Mouse (Mus musculus) liver, adult (tissue): ENCODE results near the gene Cox10.

Source experiments
- GATA4 ChIP-seq: IDR thresholded peaks from 2 replicates; pipeline ENCODE4 v1.6.1; 2014; ENCODE audit warnings: mild to moderate bottlenecking, low read length; ENCODE audit not compliant: insufficient replicate concordance

Gene Cox10

GRCm38 (mm10) chr11:64022403-64023047 lies 56.7 kb downstream of the Cox10 start:
- TF ChIP-seq GATA4: no peak

- TF ChIP-seq GATA4: no peak
Observed at GRCm38 (mm10) chr11:64019235-64019634, 60.0 kb downstream of the Cox10 start.

GRCm38 (mm10) chr11:64018165-64018564 lies 61.1 kb downstream of the Cox10 start:
- TF ChIP-seq GATA4: no peak

DNA sequence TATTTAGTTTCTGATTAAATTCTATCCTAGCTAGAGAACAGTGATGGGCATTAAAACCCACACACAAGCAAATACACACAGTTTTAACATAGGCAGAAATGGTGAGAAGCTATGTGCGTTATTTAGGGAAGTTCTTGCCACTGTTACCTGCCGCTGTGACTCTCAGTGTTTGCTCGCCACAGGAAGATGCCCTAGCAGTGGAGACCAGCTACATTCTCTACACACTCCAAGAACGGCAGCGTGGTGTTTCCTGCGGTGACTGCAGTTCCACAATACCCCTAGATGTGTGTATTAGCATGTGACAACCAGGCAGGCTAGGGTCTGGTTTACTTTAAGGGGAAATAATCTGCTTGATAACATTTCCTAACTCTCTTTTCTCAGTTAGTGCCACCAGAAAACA lies 64.0 kb downstream of the Cox10 start:
- no peak for TF ChIP-seq GATA4

- TF ChIP-seq GATA4: no peak
Observed at GRCm38 (mm10) chr11:64010724-64011496, 68.4 kb downstream of the Cox10 start.

- no peak for TF ChIP-seq GATA4
Observed at GRCm38 (mm10) chr11:64004152-64004551, 75.1 kb downstream of the Cox10 start.

GRCm38 (mm10) chr11:64003484-64003883 lies 75.8 kb downstream of the Cox10 start:
- TF ChIP-seq GATA4: no peak

DNA sequence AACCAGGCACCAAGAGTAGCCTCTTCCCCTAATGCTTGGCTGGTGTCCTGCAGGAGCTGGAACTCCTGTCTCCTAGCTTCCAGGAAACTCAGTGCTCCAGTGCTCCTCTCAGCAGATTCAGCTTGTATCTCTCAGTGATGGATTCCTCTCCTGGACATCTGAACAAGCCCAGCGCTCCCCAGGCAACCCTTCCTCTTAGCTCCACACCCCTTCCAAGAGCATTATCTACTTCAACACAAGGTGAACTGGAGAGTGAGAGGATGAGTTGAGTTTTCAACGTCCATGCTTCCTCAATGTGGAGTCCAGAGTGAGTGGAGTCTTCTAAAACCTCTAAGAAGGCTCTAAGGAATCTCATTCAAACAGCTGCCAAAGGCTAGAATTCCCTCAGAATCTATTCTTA lies 76.6 kb downstream of the Cox10 start:
- TF ChIP-seq GATA4: no peak

DNA sequence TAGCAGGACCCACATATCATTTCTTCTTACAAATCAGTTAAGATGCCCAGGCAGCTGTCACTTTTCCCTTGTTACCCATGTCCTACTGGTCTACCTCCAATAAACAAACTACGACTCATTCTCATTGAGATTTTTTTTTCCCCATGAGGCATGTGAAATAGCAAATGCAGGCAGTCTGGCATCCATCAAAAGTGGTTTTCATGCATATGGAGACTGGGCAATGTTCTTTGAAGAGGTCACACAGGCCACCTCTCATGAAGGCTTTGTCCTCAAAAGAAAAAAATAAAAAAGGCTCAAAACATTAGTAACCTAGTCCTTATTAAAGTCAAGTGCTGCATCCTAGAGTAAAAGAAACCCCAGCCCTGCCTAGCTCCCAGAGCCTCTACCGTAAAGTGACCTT lies 78.2 kb downstream of the Cox10 start:
- no peak for TF ChIP-seq GATA4

- no peak for TF ChIP-seq GATA4
Observed at GRCm38 (mm10) chr11:64000200-64000794, 79.0 kb downstream of the Cox10 start.

- TF ChIP-seq GATA4: no peak
Observed at GRCm38 (mm10) chr11:63999431-63999830, 79.8 kb downstream of the Cox10 start.

DNA sequence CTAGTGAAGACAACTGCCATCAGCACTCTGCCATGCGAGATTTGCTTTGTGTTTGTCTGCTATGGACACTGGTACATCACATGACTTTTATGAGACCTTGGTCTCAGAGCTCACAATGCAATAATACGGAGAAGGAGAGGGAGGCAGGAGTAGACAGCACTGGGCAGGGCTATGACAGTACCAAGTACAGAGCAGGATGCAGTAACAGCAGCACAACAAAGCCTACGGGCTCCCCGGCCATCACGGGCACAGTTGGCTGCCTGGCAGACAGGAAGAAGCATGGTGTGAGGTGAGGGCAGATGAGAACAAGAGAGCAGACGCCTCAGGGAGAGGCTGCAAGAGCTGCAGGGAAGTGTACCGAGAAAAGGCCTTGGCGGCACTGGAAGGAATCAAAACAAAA lies 87.3 kb downstream of the Cox10 start:
- no peak for TF ChIP-seq GATA4

DNA sequence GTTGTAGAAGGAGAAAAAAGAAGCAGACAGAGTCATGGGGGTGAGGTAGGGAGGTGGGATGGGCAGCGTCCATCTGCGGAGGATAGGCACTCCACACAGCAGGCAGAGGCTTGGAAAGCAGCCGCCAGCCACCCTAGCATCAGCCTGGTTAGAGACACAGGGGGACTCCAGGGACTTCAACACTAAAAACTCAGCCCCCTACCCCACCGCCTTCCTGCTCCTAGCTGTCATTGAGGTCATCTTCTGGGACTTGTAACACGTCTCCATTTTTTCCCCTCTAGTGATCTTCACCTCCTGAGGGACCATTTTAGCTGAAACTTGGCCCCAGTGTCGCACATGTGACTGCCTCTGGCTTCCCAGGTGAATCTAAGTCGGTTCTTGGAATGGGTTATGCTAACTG lies 88.5 kb downstream of the Cox10 start:
- TF ChIP-seq GATA4: no peak

GRCm38 (mm10) chr11:63990311-63990710 lies 89.0 kb downstream of the Cox10 start:
- no peak for TF ChIP-seq GATA4

GRCm38 (mm10) chr11:63988991-63989860 lies 90.0 kb downstream of the Cox10 start:
- TF ChIP-seq GATA4: peak; percentile 90
